Mouse (Mus musculus): ENCODE measurements around the gene Gm5039.
"Not testable (repeated sequence)": the region's sequence is repeated elsewhere in the genome, so short reads cannot be mapped to it uniquely, and the experiment has no call there.

DNA sequence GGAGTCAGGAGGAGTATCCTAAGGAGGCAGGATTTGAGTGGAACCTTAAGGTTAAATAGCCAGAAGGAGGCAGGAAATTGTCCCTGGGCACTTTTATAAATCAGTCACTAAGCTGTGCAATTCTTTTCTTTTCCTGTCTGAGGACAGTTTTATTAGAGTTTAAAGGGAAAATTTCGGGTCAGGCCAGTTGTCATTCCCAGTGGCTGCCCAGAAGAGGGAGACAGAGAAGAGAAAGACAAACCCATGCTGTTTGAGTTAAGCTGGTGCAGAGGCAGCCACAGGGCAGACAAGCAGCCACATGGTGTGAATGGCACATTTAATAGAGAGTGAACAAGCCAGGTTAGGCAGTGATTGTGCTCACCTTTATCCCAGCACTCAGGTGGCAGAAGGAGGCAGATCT, 46.5 kb upstream of the Gm5039 start:
- not testable (repeated sequence) for TF ChIP-seq GABPA (IDR thresholded peaks at IDR 0.05; ENCODE audit: low read depth, low read length); TCF12 (IDR thresholded peaks at IDR 0.05; ENCODE audit: low read depth, low read length); HCFC1 (IDR thresholded peaks at IDR 0.05; ENCODE audit: low read depth, low read length); NRF1 (IDR thresholded peaks at IDR 0.05; ENCODE audit: insufficient read depth, low read depth, low read length, poor library complexity, severe bottlenecking); MAX (IDR thresholded peaks at IDR 0.05; ENCODE audit: low read length); POLR2A (IDR thresholded peaks at IDR 0.05; ENCODE audit: control insufficient read depth in 1 of 2, insufficient read depth in 1 of 2, low read depth in 1 of 2, low read length in 2 of 2, poor library complexity in 1 of 2)
- TF ChIP-seq CTCF (IDR thresholded peaks at IDR 0.05 in 2 of 3, conservative IDR thresholded peaks at IDR 0.05 in 1 of 3; ENCODE audit: control insufficient read depth in 1 of 3, insufficient read depth in 1 of 3, low read depth in 2 of 3, low read length in 3 of 3, poor library complexity in 1 of 3, severe bottlenecking in 1 of 3), result peak in 2 of 3 experiments; percentile 13 to 21; a peak in 1 of 6 replicates
